Mouse (Mus musculus) stomach, embryonic 14.5 days (tissue): ENCODE data around the gene Ttc17. TPM values are rescaled to one million over a fixed set of nuclear protein-coding genes. Genes with fewer than 3 reads are reported as not detected.

Experiments used
- ATAC-seq: fragments of 200-750 bp; cut with Nextera tagmentation; 2 replicates; pipeline ENCODE4 v1.8.0; 2017; ENCODE audit warnings: low read depth, moderate TSS enrichment; ENCODE audit not compliant: insufficient number of reproducible peaks, insufficient read depth, low FRiP score
- H3K27ac ChIP-seq: fragments of 300-500 bp; sonication (generic); 2 replicates; pipeline ENCODE4 v1.5.1; 2014; ENCODE audit warnings: mild to moderate bottlenecking, low read length, moderate library complexity, mixed read lengths
- H3K27me3 ChIP-seq: fragments of 300-500 bp; sonication (generic); 2 replicates; pipeline ENCODE4 v1.6.1; 2014; ENCODE audit warnings: low read length, control low read depth, mixed read lengths; ENCODE audit not compliant: control insufficient read depth, insufficient read depth
- H3K36me3 ChIP-seq: fragments of 300-500 bp; sonication (generic); 2 replicates; pipeline ENCODE4 v1.6.1; 2014; ENCODE audit warnings: mild to moderate bottlenecking, control low read depth, low read length, moderate library complexity, mixed read lengths; ENCODE audit not compliant: control insufficient read depth, insufficient read depth
- H3K4me1 ChIP-seq: fragments of 300-500 bp; sonication (generic); 2 replicates; pipeline ENCODE4 v1.6.1; 2014; ENCODE audit warnings: low read length, control low read depth, mixed read lengths; ENCODE audit not compliant: control insufficient read depth, insufficient read depth
- H3K4me2 ChIP-seq: fragments of 300-500 bp; sonication (generic); replicated peaks from 2 replicates; pipeline ENCODE4 v1.6.1; 2014; ENCODE audit warnings: low read depth, low read length, control low read depth
- H3K4me3 ChIP-seq: fragments of 300-500 bp; sonication (generic); 2 replicates; pipeline ENCODE4 v1.5.1; 2014; ENCODE audit warnings: low read depth, low read length, control low read depth
- H3K9ac ChIP-seq: fragments of 300-500 bp; sonication (generic); replicated peaks from 2 replicates; pipeline ENCODE4 v1.6.1; 2014; ENCODE audit warnings: low read depth, mild to moderate bottlenecking, control low read depth, low read length, moderate library complexity, mixed read lengths
- H3K9me3 ChIP-seq: fragments of 300-500 bp; sonication (generic); 2 replicates; pipeline ENCODE4 v1.6.1; 2016; ENCODE audit warnings: low read depth, low read length, control low read depth; ENCODE audit not compliant: control insufficient read depth
- WGBS: fragments of 180-500 bp; shearing (Covaris S2); extraction: QIAGEN DNeasy Blood & Tissue Kit; methylation state at CpG from one replicate; pipeline ENCODE4 v1.1.7; 2014; 5-methylcytosine and 5-hydroxymethylcytosine counted together
- polyA plus RNA-seq: library from polyadenylated mRNA; unstranded; fragments of >200 nt; fragmentation: Nextera tagmentation; extraction: Ambion mirVana; gene quantifications from 2 replicates; pipeline ENCODE4 v1.2.1, GENCODE M21; 2014

Ttc17 gene
- polyA plus RNA-seq, 1 experiment from 2014 or later: 18.8 TPM

DNA sequence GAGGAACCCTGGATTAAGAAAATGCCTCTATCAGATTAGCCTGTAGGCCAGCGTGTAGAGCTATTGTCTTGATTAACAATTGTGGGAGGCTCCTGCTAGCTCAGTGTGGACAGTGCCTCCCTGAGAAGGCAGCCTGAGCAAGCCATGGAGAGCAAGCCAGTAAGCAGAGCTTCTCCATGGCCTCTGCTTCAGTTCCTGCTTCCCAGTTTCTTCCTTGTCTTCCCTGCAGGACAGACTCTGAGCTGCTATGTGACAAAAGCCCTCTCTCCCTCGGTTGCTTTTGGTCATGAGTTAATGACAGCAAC lies 71.8 kb downstream of the Ttc17 start:
- Histone ChIP-seq H3K9ac (no peak overlapping the region), H3K4me3 (no peak overlapping the region), H3K27me3 (no peaks in the 10 kb centered on the region), H3K36me3 (peaks cover 12% of the 10 kb centered on the region; the same call in 1 of the 2 replicates), H3K9me3 (no peaks in the 10 kb centered on the region), H3K4me1 (no peaks in the 10 kb centered on the region), H3K4me2 (no peak overlapping the region), H3K27ac (no peak overlapping the region)
- no peak for ATAC-seq
- 63% methylated on average over 2 of the region's 2 CpGs for WGBS

DNA sequence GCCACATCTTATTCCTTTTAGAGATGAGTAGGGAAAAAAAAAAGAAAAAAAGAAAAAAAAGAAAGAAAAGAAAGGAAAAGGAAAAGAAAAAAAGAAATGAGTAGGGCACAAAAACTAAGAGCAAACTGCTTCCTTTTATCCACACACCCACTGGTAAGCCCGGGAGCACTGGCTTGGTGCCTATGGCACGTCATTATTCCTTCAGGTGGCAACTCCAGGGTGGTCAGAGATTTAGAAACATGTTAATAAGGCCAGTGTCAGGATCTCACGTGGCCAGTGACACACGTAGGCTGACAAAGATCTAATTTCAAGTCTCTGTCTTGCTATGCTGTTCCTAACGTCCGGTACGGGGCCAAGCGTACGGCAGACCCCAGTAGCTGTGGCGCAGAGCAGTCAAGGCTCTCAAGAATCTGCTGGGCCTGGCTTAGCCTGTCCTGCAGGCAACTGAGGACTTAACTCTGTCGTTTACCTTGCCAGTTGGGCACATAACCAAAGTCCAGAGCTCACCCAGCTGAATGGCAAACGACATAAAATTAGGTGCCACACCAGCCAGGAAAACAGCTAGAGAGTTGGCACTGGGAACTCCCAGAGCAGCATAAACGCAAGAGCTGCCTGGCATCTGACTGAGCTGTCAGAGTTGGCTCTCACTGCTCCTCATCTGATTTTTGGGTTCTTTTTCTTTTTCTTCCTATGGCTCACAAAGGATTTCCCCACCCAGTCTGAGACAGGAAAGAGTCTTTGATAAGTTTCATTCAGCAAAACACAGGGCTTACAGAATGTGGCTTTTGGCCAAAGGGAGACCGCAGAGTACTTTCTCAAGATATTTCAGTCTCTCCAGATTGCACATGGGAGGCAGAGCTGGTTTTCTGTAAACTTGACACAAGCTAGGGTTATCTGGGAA lies 72.4 kb downstream of the Ttc17 start:
- no peak overlapping the region for H3K9ac ChIP-seq
- H3K4me2 ChIP-seq: no peak overlapping the region
- no peak overlapping the region for H3K4me3 ChIP-seq
- no peak overlapping the region for H3K27ac ChIP-seq
- H3K36me3 ChIP-seq: peaks cover 16% of the 10 kb centered on the region; the same call in 1 of the 2 replicates
- no peaks in the 10 kb centered on the region for H3K9me3 ChIP-seq
- 86% methylated on average over 14 of the region's 14 CpGs for WGBS
- H3K4me1 ChIP-seq: no peaks in the 10 kb centered on the region
- no peaks in the 10 kb centered on the region for H3K27me3 ChIP-seq
- ATAC-seq: no peak

DNA sequence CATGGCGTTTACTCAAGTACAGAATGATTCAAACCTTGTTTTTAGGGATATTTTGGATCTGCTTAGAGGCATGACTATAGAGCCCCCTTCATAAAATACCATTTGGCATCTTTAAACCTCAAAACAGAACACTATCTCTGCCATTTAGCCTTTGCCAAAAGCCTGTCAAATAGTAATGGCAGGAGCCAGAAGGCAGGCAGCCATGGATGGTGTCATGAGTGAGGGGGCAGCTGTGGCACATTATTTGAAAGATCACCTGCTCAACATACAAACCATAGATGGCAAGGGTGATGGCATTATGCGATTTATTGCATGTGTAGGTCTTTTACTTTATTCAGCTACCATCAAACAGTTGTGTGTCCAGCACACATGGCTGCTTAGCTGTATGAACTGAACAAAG lies 73.4 kb downstream of the Ttc17 start:
- WGBS: 90% methylated on average over 2 of the region's 2 CpGs
- no peak overlapping the region for H3K4me3 ChIP-seq
- H3K36me3 ChIP-seq: peaks cover 24% of the 10 kb centered on the region; the same call in 1 of the 2 replicates
- no peaks in the 10 kb centered on the region for H3K4me1 ChIP-seq
- no peaks in the 10 kb centered on the region for H3K27me3 ChIP-seq
- H3K9me3 ChIP-seq: no peaks in the 10 kb centered on the region
- no peak for ATAC-seq
- H3K4me2 ChIP-seq: no peak overlapping the region
- no peak overlapping the region for H3K27ac ChIP-seq
- H3K9ac ChIP-seq: no peak overlapping the region

DNA sequence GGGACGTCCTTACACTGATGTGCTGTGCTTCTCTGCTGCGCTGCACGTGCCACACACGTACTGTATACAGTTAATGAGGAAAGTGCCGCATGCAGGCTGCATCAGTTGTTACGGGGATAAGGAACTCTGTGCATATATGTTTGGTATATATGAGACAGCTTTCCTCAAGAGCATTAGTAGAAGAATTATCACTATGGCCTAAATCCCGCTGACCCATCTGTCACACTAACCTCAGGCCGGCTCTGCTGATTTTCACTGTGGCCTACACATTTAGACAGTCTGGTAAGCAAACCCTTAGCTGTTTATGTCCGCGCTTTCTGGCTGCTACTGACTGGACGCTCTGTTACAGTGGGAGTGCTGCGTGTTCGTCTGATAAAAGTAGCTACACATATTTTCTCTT lies 77.2 kb downstream of the Ttc17 start:
- ATAC-seq: no peak
- Histone ChIP-seq H3K9ac (no peak overlapping the region), H3K4me3 (no peak overlapping the region), H3K4me1 (no peaks in the 10 kb centered on the region), H3K27ac (no peak overlapping the region), H3K9me3 (no peaks in the 10 kb centered on the region), H3K36me3 (peaks cover 34% of the 10 kb centered on the region), H3K27me3 (no peaks in the 10 kb centered on the region), H3K4me2 (no peak overlapping the region)
- 91% methylated on average over 13 of the region's 13 CpGs for whole genome bisulfite sequencing

DNA sequence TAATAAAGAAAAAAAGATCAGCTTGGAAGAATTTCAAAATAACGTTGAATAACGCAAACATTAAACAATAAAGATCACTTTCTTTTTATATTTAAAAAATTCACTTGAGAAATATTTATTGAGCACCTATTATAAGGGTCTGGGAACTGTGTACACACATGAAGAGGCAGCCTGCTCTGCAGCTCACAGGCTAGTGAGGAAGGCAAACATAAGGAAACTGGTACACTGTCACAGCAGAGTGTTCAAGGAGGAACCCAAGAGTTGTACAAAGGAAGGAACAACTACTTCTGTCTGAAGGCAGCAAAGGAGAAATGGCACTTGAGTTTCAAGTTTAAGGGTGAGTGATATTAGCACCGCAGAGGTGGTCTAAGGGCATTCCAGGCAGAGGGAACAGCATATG lies 78.7 kb downstream of the Ttc17 start:
- WGBS: 96% methylated on average over 3 of the region's 3 CpGs
- Histone ChIP-seq H3K9me3 (no peaks in the 10 kb centered on the region), H3K9ac (no peak overlapping the region), H3K36me3 (peaks cover 41% of the 10 kb centered on the region), H3K4me3 (no peak overlapping the region), H3K4me1 (no peaks in the 10 kb centered on the region), H3K27ac (no peak overlapping the region), H3K27me3 (no peaks in the 10 kb centered on the region), H3K4me2 (no peak overlapping the region)
- no peak for ATAC-seq

DNA sequence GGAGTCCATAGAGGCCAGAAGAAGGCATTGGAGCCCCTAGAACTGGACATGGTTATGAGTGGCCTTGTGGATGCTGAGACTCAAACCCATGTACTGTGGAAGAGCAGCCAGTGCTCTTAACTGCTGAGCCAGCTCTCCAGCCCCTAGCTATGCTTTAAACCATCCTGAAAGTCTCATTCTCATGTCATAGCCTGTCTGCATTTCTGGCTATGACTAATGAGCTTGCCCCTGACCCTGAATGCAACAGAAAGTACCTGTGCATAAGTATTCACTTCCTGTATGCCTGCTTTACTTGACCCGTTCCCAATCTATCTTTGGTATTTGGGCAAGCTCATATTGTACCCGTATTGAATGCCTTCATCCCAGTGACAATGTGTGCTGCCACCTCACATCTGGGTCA lies 86.7 kb downstream of the Ttc17 start:
- no peak overlapping the region for H3K9ac ChIP-seq
- H3K27me3 ChIP-seq: no peaks in the 10 kb centered on the region
- no peaks in the 10 kb centered on the region for H3K4me1 ChIP-seq
- WGBS: 62% methylated on average over 2 of the region's 2 CpGs
- no peak overlapping the region for H3K4me2 ChIP-seq
- no peaks in the 10 kb centered on the region for H3K9me3 ChIP-seq
- H3K4me3 ChIP-seq: no peak overlapping the region
- H3K36me3 ChIP-seq: peaks cover 28% of the 10 kb centered on the region
- H3K27ac ChIP-seq: no peak overlapping the region
- no peak for ATAC-seq

DNA sequence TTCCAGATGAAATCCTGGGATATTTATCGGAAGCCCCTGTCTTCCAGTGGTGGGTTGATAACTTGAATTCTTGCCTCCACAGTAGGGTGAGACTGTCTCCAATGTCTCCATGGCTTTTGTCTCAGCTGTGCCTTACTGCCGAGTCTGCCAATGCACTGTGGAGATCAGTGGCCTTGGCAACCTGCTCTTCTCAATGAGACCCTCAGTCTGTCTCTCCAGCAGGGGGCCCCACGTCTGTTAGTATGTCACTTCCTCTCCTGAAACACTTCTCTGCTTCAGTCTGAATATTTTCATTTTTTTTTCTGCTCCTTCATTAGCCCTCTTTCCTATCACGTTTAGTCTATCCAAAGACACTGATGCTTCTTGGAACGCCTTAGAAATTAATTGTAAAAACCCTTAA lies 90.0 kb downstream of the Ttc17 start:
- H3K36me3 ChIP-seq: peaks cover 17% of the 10 kb centered on the region
- no peak overlapping the region for H3K4me3 ChIP-seq
- no peak for ATAC-seq
- H3K9me3 ChIP-seq: no peaks in the 10 kb centered on the region
- H3K4me1 ChIP-seq: no peaks in the 10 kb centered on the region
- no peaks in the 10 kb centered on the region for H3K27me3 ChIP-seq
- 73% methylated on average over 5 of the region's 5 CpGs for WGBS
- no peak overlapping the region for H3K27ac ChIP-seq
- H3K4me2 ChIP-seq: no peak overlapping the region
- H3K9ac ChIP-seq: no peak overlapping the region

DNA sequence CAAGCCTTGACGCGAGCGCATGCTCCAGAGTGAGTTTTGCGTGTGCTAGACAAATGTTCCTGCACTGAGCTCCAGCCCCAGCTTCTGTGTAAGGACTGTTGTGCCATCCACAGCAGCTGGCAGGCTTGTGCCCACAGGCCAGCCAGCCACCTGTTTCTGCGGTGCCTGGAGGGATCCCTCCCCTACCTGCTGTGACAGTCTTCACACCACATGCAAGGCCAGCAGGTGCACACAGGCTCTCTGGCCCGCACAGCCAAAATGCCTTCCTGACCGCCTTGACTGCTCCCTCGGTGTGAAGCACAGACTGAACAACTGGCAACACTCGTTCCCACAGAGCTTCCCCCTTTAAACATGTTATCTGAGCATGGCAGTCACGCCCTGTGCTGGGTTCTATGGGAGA lies 102.5 kb downstream of the Ttc17 start:
- H3K27me3 ChIP-seq: no peaks in the 10 kb centered on the region
- WGBS: 93% methylated on average over 10 of the region's 10 CpGs
- no peak overlapping the region for H3K9ac ChIP-seq
- peaks cover 5% of the 10 kb centered on the region for H3K9me3 ChIP-seq
- H3K4me2 ChIP-seq: no peak overlapping the region
- no peak overlapping the region for H3K4me3 ChIP-seq
- H3K36me3 ChIP-seq: peaks cover 12% of the 10 kb centered on the region; the same call in 1 of the 2 replicates
- no peak for ATAC-seq
- H3K4me1 ChIP-seq: no peaks in the 10 kb centered on the region
- H3K27ac ChIP-seq: no peak overlapping the region

DNA sequence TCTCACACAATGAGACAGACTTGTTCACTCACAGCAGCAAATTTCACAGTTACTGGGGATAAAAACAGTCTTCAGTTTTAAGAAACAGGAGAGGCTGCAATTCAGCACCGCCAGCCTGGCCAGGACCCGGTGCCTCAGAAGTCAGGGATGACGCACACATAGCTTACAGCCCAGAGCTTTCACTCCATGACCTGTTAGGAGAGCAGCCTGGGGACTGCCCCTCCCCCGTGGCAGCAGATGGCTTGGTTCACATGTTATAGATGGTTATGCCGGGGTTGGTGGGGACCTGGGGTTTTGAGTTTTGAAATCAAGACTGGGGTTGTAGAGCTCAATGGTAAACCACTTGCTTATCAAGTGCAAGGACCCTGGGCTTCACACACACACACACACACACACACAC lies 104.1 kb downstream of the Ttc17 start:
- H3K27ac ChIP-seq: no peak overlapping the region
- WGBS: 60% methylated on average over 5 of the region's 5 CpGs
- no peaks in the 10 kb centered on the region for H3K27me3 ChIP-seq
- no peak for ATAC-seq
- no peak overlapping the region for H3K9ac ChIP-seq
- H3K9me3 ChIP-seq: peaks cover 5% of the 10 kb centered on the region
- no peak overlapping the region for H3K4me3 ChIP-seq
- peaks cover 12% of the 10 kb centered on the region; the same call in 1 of the 2 replicates for H3K36me3 ChIP-seq
- H3K4me2 ChIP-seq: no peak overlapping the region
- no peaks in the 10 kb centered on the region for H3K4me1 ChIP-seq
